Mouse (Mus musculus): ENCODE data around the gene Pax3.

GRCm38 (mm10) chr1:78139287-78139686, 57.6 kb downstream of the Pax3 start:
- TF ChIP-seq CTCF (IDR thresholded peaks at IDR 0.05; ENCODE audit: control insufficient read depth, insufficient read depth, insufficient replicate concordance, low read depth, low read length) (no peak), POLR2A (IDR thresholded peaks at IDR 0.05; ENCODE audit: control insufficient read depth, low read depth, low read length) (no peak)

Measured in testis, adult 2 months (tissue).